Mouse (Mus musculus) gonadal fat pad, adult 2 months (tissue): ENCODE data around the gene Acaca. TPM values are rescaled to one million over a fixed set of nuclear protein-coding genes. Genes with fewer than 3 reads are reported as not detected.
"Not testable (repeated sequence)": the region's sequence is repeated elsewhere in the genome, so short reads cannot be mapped to it uniquely, and the experiment has no call there.

ENCODE experiments used
- DNase-seq: peaks from one replicate; pipeline ENCODE4 v3.0.0-alpha.2; 2012; ENCODE audit warnings: low read depth
- polyA plus RNA-seq: library from polyadenylated mRNA; depleted of rRNA; stranded (reverse); fragments of >200 nt; gene quantifications from 2 replicates; pipeline ENCODE4 v1.2.3, GENCODE M21; 2012

The Acaca gene
- polyA plus RNA-seq, 1 experiment, result 121 TPM

- not testable (repeated sequence) for DNase-seq
These were observed 262.6 kb downstream of the Acaca start for GRCm38 (mm10) chr11:84392066-84392465.

- DNase-seq, result no peak
These were observed 264.1 kb downstream of the Acaca start for GRCm38 (mm10) chr11:84393571-84393970.

- DNase-seq, result peak; percentile 58
These were observed 265.5 kb downstream of the Acaca start for GRCm38 (mm10) chr11:84395010-84395409.

GRCm38 (mm10) chr11:84406733-84407132 is 277.3 kb downstream of the Acaca start:
- no peak for DNase-seq

- no peak for DNase-seq
These were observed 280.9 kb downstream of the Acaca start for GRCm38 (mm10) chr11:84410383-84410782.

- DNase-seq, result no peak
These were observed 281.6 kb downstream of the Acaca start for GRCm38 (mm10) chr11:84410879-84411641.

GRCm38 (mm10) chr11:84411642-84412018 is 282.2 kb downstream of the Acaca start:
- DNase-seq, result no peak

- no peak for DNase-seq
These were observed 282.9 kb downstream of the Acaca start for GRCm38 (mm10) chr11:84412201-84412934.

- no peak for DNase-seq
These were observed 283.6 kb downstream of the Acaca start for GRCm38 (mm10) chr11:84413111-84413510.

GRCm38 (mm10) chr11:84420779-84421178 is 291.3 kb downstream of the Acaca start:
- DNase-seq, result no peak

- DNase-seq, result no peak
These were observed 296.5 kb downstream of the Acaca start for GRCm38 (mm10) chr11:84425736-84426632.

GRCm38 (mm10) chr11:84426633-84426998 is 297.1 kb downstream of the Acaca start:
- DNase-seq, result no peak

- DNase-seq, result no peak
These were observed 300.1 kb downstream of the Acaca start for GRCm38 (mm10) chr11:84429581-84429980.

- DNase-seq, result no peak
These were observed 300.9 kb downstream of the Acaca start for GRCm38 (mm10) chr11:84430336-84430735.

- no peak for DNase-seq
These were observed 305.4 kb downstream of the Acaca start for GRCm38 (mm10) chr11:84434879-84435278.

- no peak for DNase-seq
These were observed 310.9 kb downstream of the Acaca start for GRCm38 (mm10) chr11:84440402-84440801.

- no peak for DNase-seq
These were observed 313.3 kb downstream of the Acaca start for GRCm38 (mm10) chr11:84442554-84443331.
